Mouse (Mus musculus): ENCODE data around the gene P3h3. TPM values are rescaled to one million over a fixed set of nuclear protein-coding genes. Genes with fewer than 3 reads are reported as not detected.
A peak's percentile ranks its signal among the peaks of the same experiment; 100 is the strongest.

P3h3 gene
- polyA plus RNA-seq, 1 experiment from 2014 or later, result 14.7 TPM

GRCm38 (mm10) chr6:124861802-124862201 is 4.2 kb upstream of the P3h3 start:
- ATAC-seq (replicated peaks; ENCODE audit: low FRiP score, low read depth) (no peak), DNase-seq (ENCODE audit: low spot score) (no peak)
- Histone ChIP-seq H3K36me3 (ENCODE audit: insufficient read depth, low read length) (no peaks in the 10 kb centered on the region), H3K4me3 (replicated peaks; ENCODE audit: low read depth, low read length) (no peak overlapping the region), H3K4me1 (replicated peaks; ENCODE audit: insufficient read depth, low read length) (peaks cover 7% of the 10 kb centered on the region), H3K27ac (no peak overlapping the region), H3K9ac (ENCODE audit: low read depth, low read length) (no peak overlapping the region), H3K27me3 (ENCODE audit: insufficient read depth, low read length) (0 out of 2 replicates have a peak, but pooled peaks cover 3% of the 10 kb centered on the region), H3K4me2 (ENCODE audit: low read length) (no peak overlapping the region), H3K9me3 (replicated peaks; ENCODE audit: low read length) (no peaks in the 10 kb centered on the region)
- TF ChIP-seq CTCF (IDR thresholded peaks at IDR 0.05; ENCODE audit: low read depth), result no peak
- WGBS, result 16% methylated on average over 3 of the region's 3 CpGs

DNA sequence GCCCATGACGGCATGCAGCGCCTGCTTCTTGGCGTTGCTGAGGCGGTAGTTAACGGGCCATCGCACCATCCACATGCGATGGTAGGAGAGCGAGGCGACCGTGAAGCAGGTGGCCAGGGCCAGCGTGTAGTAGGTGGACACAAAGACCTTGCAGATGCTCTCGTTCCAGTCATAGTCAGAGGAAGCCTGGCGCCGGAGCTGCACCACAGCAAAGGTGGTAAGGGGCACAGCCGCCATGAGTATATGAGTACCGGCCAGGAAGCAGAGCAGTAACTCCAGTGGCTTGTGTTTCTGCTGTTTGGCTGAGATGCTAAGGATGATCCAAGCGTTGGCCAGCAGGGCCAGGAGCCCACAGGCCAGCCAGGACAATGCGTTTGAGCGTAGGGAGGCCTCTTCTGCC is 3.7 kb upstream of the P3h3 start:
- H3K4me3 ChIP-seq (replicated peaks; ENCODE audit: low read depth, low read length), result no peak overlapping the region
- H3K27me3 ChIP-seq (ENCODE audit: insufficient read depth, low read length), result 0 out of 2 replicates have a peak, but pooled peaks cover 3% of the 10 kb centered on the region
- H3K36me3 ChIP-seq (ENCODE audit: insufficient read depth, low read length), result no peaks in the 10 kb centered on the region
- no peak for TF ChIP-seq CTCF (IDR thresholded peaks at IDR 0.05; ENCODE audit: low read depth)
- peaks cover 7% of the 10 kb centered on the region for H3K4me1 ChIP-seq (replicated peaks; ENCODE audit: insufficient read depth, low read length)
- no peak overlapping the region for H3K4me2 ChIP-seq (ENCODE audit: low read length)
- H3K9ac ChIP-seq (ENCODE audit: low read depth, low read length), result no peak overlapping the region
- no peak overlapping the region for H3K27ac ChIP-seq
- no peak for DNase-seq (ENCODE audit: low spot score)
- H3K9me3 ChIP-seq (replicated peaks; ENCODE audit: low read length), result no peaks in the 10 kb centered on the region
- 83% methylated on average over 19 of the region's 19 CpGs for WGBS
- no peak for ATAC-seq (replicated peaks; ENCODE audit: low FRiP score, low read depth)

DNA sequence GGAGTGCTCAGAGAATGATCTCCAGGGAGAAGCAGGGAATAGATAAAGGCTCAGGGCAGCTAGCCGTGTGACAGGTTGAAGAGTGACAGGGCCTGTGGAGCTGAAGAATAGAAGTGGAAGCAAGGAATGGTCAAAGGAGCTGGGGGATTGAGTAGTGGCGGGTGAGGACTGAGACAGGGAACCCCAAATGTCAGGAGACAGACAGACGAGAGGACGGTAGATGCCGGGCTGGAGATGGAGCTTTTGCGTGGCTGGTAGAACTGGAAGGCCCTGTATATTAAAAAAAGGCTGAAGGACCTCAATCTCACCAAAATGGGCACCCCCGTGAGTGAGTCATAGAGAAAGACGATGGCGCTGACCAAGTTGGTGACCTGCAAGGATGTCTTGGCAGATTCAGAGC is 3.0 kb upstream of the P3h3 start:
- ATAC-seq (replicated peaks; ENCODE audit: low FRiP score, low read depth) (no peak), DNase-seq (ENCODE audit: low spot score) (no peak)
- H3K27me3 ChIP-seq (ENCODE audit: insufficient read depth, low read length), result 0 out of 2 replicates have a peak, but pooled peaks cover 3% of the 10 kb centered on the region
- no peaks in the 10 kb centered on the region for H3K9me3 ChIP-seq (replicated peaks; ENCODE audit: low read length)
- WGBS, result 92% methylated on average over 9 of the region's 9 CpGs
- H3K27ac ChIP-seq, result no peak overlapping the region
- no peak for TF ChIP-seq CTCF (IDR thresholded peaks at IDR 0.05; ENCODE audit: low read depth)
- no peak overlapping the region for H3K9ac ChIP-seq (ENCODE audit: low read depth, low read length)
- H3K36me3 ChIP-seq (ENCODE audit: insufficient read depth, low read length), result no peaks in the 10 kb centered on the region
- H3K4me3 ChIP-seq (replicated peaks; ENCODE audit: low read depth, low read length), result no peak overlapping the region
- H3K4me2 ChIP-seq (ENCODE audit: low read length), result no peak overlapping the region
- H3K4me1 ChIP-seq (replicated peaks; ENCODE audit: insufficient read depth, low read length), result peaks cover 7% of the 10 kb centered on the region

GRCm38 (mm10) chr6:124859725-124860124 is 2.2 kb upstream of the P3h3 start:
- Histone ChIP-seq H3K4me3 (replicated peaks; ENCODE audit: low read depth, low read length) (no peak overlapping the region), H3K27me3 (ENCODE audit: insufficient read depth, low read length) (0 out of 2 replicates have a peak, but pooled peaks cover under 1% of the 10 kb centered on the region), H3K9me3 (replicated peaks; ENCODE audit: low read length) (no peaks in the 10 kb centered on the region), H3K36me3 (ENCODE audit: insufficient read depth, low read length) (no peaks in the 10 kb centered on the region), H3K27ac (no peak overlapping the region), H3K4me1 (replicated peaks; ENCODE audit: insufficient read depth, low read length) (peaks cover 7% of the 10 kb centered on the region), H3K9ac (ENCODE audit: low read depth, low read length) (no peak overlapping the region), H3K4me2 (ENCODE audit: low read length) (peak overlapping the region; percentile 21; the same call in 1 of the 2 replicates)
- no peak for ATAC-seq (replicated peaks; ENCODE audit: low FRiP score, low read depth)
- peak; percentile 93 for TF ChIP-seq CTCF (IDR thresholded peaks at IDR 0.05; ENCODE audit: low read depth)
- WGBS, result 7% methylated on average over 12 of the region's 12 CpGs
- DNase-seq (ENCODE audit: low spot score), result peak; percentile 90

DNA sequence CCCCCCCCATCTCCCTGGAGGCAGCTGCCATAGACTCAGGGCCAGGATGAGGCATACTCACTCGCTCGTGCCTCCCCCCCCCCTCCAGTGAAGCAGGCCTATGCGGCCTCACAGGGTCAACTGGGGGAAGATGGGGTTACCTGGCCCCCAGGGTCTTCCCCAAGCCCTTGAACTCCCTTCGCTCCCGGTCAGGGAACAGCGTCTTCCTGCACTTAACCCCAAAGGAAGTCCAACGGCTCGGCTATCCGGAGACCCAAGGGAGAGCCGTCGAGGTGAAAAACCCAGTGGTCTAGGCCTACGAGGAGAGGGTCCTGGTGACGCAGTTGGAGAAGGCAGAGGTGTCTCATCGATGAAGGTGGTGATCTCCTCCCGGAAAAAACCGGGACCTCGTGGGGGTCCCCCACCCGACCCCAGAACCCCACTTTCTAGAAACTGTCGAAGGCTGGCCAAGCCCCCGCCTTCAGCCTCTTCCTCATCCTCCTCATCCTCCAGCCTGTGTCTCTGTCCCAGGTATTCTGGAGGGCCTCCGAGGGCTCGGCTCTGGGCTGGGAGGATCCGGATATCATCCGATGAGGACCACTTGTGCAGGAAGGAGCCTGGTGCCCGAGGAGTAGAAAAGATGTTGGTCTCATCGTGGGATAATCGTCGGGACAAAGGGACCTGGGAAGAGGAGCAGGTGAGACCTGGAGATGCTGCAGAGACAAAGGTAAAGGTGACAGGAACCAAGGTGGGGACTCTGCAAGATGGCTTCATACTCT is 1.2 kb upstream of the P3h3 start:
- ATAC-seq (replicated peaks; ENCODE audit: low FRiP score, low read depth) (no peak), DNase-seq (ENCODE audit: low spot score) (no peak)
- no peak overlapping the region for H3K27ac ChIP-seq
- H3K9ac ChIP-seq (ENCODE audit: low read depth, low read length), result no peak overlapping the region
- no peak overlapping the region for H3K4me3 ChIP-seq (replicated peaks; ENCODE audit: low read depth, low read length)
- no peaks in the 10 kb centered on the region for H3K9me3 ChIP-seq (replicated peaks; ENCODE audit: low read length)
- H3K27me3 ChIP-seq (ENCODE audit: insufficient read depth, low read length), result no peaks in the 10 kb centered on the region
- H3K36me3 ChIP-seq (ENCODE audit: insufficient read depth, low read length), result no peaks in the 10 kb centered on the region
- WGBS, result 70% methylated on average over 28 of the region's 28 CpGs
- peaks cover 7% of the 10 kb centered on the region for H3K4me1 ChIP-seq (replicated peaks; ENCODE audit: insufficient read depth, low read length)
- no peak for TF ChIP-seq CTCF (IDR thresholded peaks at IDR 0.05; ENCODE audit: low read depth)
- peak overlapping the region; percentile 86; the same call in 1 of the 2 replicates for H3K4me2 ChIP-seq (ENCODE audit: low read length)

DNA sequence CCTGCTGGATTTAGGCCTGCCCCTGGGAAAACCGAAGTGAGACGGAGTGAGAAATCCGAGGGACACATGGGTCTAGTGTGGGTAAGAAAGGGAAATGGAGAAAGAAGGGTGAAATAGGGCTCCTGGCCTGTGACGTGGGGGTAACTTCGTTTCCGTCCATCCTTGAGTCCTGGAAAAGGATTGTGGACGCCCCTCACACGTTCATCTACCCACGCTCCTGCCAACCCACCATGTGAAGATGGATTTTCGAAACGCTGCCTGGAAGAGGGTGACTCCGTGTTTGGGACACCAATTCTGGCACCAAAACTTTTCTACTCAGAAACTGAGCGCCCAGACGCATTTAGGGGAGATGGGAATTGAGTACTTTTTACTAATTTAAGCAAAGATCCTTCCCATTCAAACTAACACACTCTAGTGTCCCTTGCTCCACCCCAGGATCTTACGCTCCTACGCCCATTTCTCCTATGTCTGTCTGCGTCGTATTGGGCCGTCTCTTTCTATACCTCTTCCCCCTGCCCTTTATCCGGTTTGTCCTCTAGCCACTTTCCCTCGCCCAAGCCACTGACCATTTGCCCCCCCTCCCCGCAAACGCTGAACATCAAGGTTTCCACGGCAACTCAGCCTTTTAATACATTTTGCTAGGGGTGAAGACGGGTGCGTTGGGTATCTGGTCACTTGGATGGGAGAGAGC is 433 bp upstream of the P3h3 start:
- Histone ChIP-seq H3K9me3 (replicated peaks; ENCODE audit: low read length) (no peaks in the 10 kb centered on the region), H3K9ac (ENCODE audit: low read depth, low read length) (no peak overlapping the region; the same call in 1 of the 2 replicates), H3K27me3 (ENCODE audit: insufficient read depth, low read length) (no peaks in the 10 kb centered on the region), H3K36me3 (ENCODE audit: insufficient read depth, low read length) (0 out of 2 replicates have a peak, but pooled peaks cover under 1% of the 10 kb centered on the region), H3K4me3 (replicated peaks; ENCODE audit: low read depth, low read length) (peak overlapping the region; percentile 61), H3K27ac (no peak overlapping the region), H3K4me2 (ENCODE audit: low read length) (peak overlapping the region; percentile 86), H3K4me1 (replicated peaks; ENCODE audit: insufficient read depth, low read length) (peaks cover 4% of the 10 kb centered on the region; the same call in 1 of the 2 replicates)
- ATAC-seq (replicated peaks; ENCODE audit: low FRiP score, low read depth) (no peak), DNase-seq (ENCODE audit: low spot score) (no peak)
- 27% methylated on average over 26 of the region's 26 CpGs for WGBS
- no peak for TF ChIP-seq CTCF (IDR thresholded peaks at IDR 0.05; ENCODE audit: low read depth)
